Mouse (Mus musculus): ENCODE data around the gene Psmb3.

GRCm38 (mm10) chr11:97684063-97684680 is 19.0 kb upstream of the Psmb3 start:
- TF ChIP-seq CTCF (IDR thresholded peaks at IDR 0.05) (no peak), POLR2A (IDR thresholded peaks at IDR 0.05; ENCODE audit: insufficient read depth, low read depth, low read length) (0 out of 2 replicates have a peak, but pooled peaks have one; percentile 21)
